Mouse (Mus musculus) ES-Bruce4 (cell line): ENCODE data around the gene Ttc8. TPM values are rescaled to one million over a fixed set of nuclear protein-coding genes. Genes with fewer than 3 reads are reported as not detected.

Experiments
- H3K27ac ChIP-seq: 2 replicates; pipeline ENCODE4 v1.5.1; 2012; ENCODE audit warnings: low read length, inconsistent platforms; ENCODE audit not compliant: insufficient read depth
- H3K27me3 ChIP-seq: 2 replicates; pipeline ENCODE4 v1.6.1; 2012; ENCODE audit warnings: mild to moderate bottlenecking, low read length, inconsistent platforms; ENCODE audit not compliant: control insufficient read depth, poor library complexity, insufficient read depth, severe bottlenecking
- H3K36me3 ChIP-seq: 2 replicates; pipeline ENCODE4 v1.6.1; 2012; ENCODE audit warnings: inconsistent platforms, mild to moderate bottlenecking, low read length, moderate library complexity; ENCODE audit not compliant: control insufficient read depth, poor library complexity, insufficient read depth, severe bottlenecking
- H3K4me1 ChIP-seq: one replicate; pipeline ENCODE4 v1.8.1; 2011; ENCODE audit warnings: low read length; ENCODE audit not compliant: control insufficient read depth, insufficient read depth
- H3K4me3 ChIP-seq: 2 replicates; pipeline ENCODE4 v1.5.1; 2011; ENCODE audit warnings: low read depth, mild to moderate bottlenecking, low read length
- H3K9ac ChIP-seq: 2 replicates; pipeline ENCODE4 v1.6.1; 2012; ENCODE audit warnings: low read depth, mild to moderate bottlenecking, inconsistent platforms; ENCODE audit not compliant: poor library complexity, severe bottlenecking
- H3K9me3 ChIP-seq: replicated peaks from 2 replicates; pipeline ENCODE4 v1.6.1; 2012; ENCODE audit warnings: mild to moderate bottlenecking, low read length, inconsistent platforms; ENCODE audit not compliant: control insufficient read depth, poor library complexity, insufficient read depth, severe bottlenecking
- CTCF ChIP-seq: IDR thresholded peaks from one replicate; pipeline ENCODE4 v1.8.1; 2011; ENCODE audit warnings: low read depth, low read length
- EP300 ChIP-seq: IDR thresholded peaks from 2 replicates; pipeline ENCODE4 v1.6.1; 2011; ENCODE audit warnings: low read depth, low read length; ENCODE audit not compliant: insufficient read depth
- POLR2A ChIP-seq: IDR thresholded peaks from one replicate; pipeline ENCODE4 v1.8.1; 2011; ENCODE audit warnings: low read length; ENCODE audit not compliant: insufficient read depth
- polyA plus RNA-seq: library from polyadenylated mRNA; stranded (reverse); fragments of >200 nt; gene quantifications from 2 replicates; pipeline ENCODE4 v1.2.4, GENCODE M21; 2011; ENCODE audit warnings: low read depth; ENCODE audit not compliant: missing spikeins, insufficient read depth, insufficient read length

Gene Ttc8
- polyA plus RNA-seq, 1 experiment, result 9.0 TPM

- peaks cover 1% of the 10 kb centered on the region; the same call in 1 of the 2 replicates for H3K27me3 ChIP-seq
- H3K27ac ChIP-seq, result no peak overlapping the region
- H3K9ac ChIP-seq, result no peak overlapping the region
- no peaks in the 10 kb centered on the region for H3K4me1 ChIP-seq
- H3K36me3 ChIP-seq, result no peaks in the 10 kb centered on the region
- H3K4me3 ChIP-seq, result no peak overlapping the region
- H3K9me3 ChIP-seq, result no peaks in the 10 kb centered on the region
- TF ChIP-seq EP300 (no peak), POLR2A (no peak), CTCF (no peak)
These were observed 88.4 kb downstream of the Ttc8 start for GRCm38 (mm10) chr12:99008786-99009185.

DNA sequence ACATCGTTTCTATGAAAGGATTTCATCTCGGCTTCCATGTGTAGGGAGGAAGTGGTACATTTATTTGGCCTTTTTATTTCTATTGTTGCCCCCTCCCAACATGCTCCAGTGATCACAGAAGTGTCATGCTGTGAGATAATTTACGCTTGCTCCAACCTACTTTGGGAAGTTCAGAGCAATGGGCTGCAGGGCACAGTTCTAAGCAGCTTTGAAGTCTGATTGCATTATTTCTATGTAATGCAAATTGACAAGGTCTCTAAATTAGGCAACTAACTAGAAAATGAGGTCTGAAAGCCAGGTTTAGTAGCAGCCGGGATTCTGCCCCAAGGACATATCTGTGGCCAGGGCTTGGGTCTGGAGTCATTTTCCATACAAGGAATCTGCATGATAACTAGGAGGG, 89.1 kb downstream of the Ttc8 start:
- Histone ChIP-seq H3K9ac (no peak overlapping the region), H3K27me3 (peaks cover 1% of the 10 kb centered on the region; the same call in 1 of the 2 replicates), H3K27ac (no peak overlapping the region), H3K4me3 (no peak overlapping the region), H3K36me3 (no peaks in the 10 kb centered on the region), H3K9me3 (no peaks in the 10 kb centered on the region), H3K4me1 (no peaks in the 10 kb centered on the region)
- no peak for TF ChIP-seq EP300
- no peak for TF ChIP-seq POLR2A
- TF ChIP-seq CTCF, result no peak

- Histone ChIP-seq H3K4me1 (no peaks in the 10 kb centered on the region), H3K27me3 (peaks cover 1% of the 10 kb centered on the region; the same call in 1 of the 2 replicates), H3K9me3 (no peaks in the 10 kb centered on the region), H3K4me3 (no peak overlapping the region), H3K27ac (no peak overlapping the region), H3K9ac (no peak overlapping the region), H3K36me3 (no peaks in the 10 kb centered on the region)
- no peak for TF ChIP-seq CTCF
- no peak for TF ChIP-seq POLR2A
- TF ChIP-seq EP300, result no peak
These were observed 89.7 kb downstream of the Ttc8 start for GRCm38 (mm10) chr12:99010044-99010443.

DNA sequence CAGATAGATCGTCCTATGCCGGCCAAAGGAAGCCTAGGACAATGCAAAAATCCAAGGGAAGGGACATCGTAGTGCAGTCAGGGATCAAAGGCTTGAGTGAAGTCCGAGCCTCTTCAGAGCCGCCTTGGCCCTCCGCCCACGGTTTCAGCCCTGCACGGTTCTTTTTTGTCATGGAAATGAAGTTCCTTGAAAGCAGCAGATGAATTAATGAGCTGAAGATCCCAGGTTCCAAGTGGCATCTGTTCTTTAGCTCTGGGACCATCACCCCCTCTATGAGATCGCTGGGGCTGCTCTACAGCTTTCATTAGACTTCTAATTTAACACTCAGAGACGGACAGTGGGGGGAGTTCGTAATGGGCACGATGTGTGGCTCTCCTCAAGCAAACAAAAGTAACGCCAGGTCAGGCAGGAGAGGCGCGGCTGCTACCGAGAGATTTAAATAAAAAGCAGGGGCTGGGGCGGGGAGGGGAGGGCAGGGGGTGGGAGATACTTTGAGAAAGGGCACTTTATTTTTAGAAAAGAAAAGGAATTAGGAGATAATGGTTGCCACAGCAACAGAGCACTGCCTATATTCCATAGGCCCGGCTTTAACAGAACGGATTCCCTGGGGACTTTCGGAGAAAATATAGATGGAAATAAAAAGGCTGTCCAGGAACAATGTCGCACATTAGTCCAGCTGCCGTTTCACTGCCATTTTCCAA, 90.9 kb downstream of the Ttc8 start:
- no peak for TF ChIP-seq POLR2A
- peak; percentile 30; the same call in 1 of the 2 replicates for TF ChIP-seq EP300
- no peak for TF ChIP-seq CTCF
- H3K4me3 ChIP-seq, result no peak overlapping the region; the same call in 1 of the 2 replicates

GRCm38 (mm10) chr12:99015870-99016269, 95.5 kb downstream of the Ttc8 start:
- Histone ChIP-seq H3K9ac (no peak overlapping the region), H3K4me3 (no peak overlapping the region), H3K9me3 (no peaks in the 10 kb centered on the region), H3K27me3 (no peaks in the 10 kb centered on the region; the same call in 1 of the 2 replicates), H3K36me3 (no peaks in the 10 kb centered on the region), H3K4me1 (no peaks in the 10 kb centered on the region), H3K27ac (no peak overlapping the region)
- TF ChIP-seq POLR2A (no peak), CTCF (no peak), EP300 (no peak)

More for the DNA sequence above, 90.9 kb downstream of the Ttc8 start:
- no peaks in the 10 kb centered on the region for H3K9me3 ChIP-seq
- H3K27me3 ChIP-seq, result peaks cover 1% of the 10 kb centered on the region; the same call in 1 of the 2 replicates
- H3K36me3 ChIP-seq, result no peaks in the 10 kb centered on the region
- H3K27ac ChIP-seq, result no peak overlapping the region
- no peak overlapping the region for H3K9ac ChIP-seq
- H3K4me1 ChIP-seq, result no peaks in the 10 kb centered on the region

GRCm38 (mm10) chr12:99024430-99024960, 104.1 kb downstream of the Ttc8 start:
- H3K9me3 ChIP-seq, result no peaks in the 10 kb centered on the region
- H3K9ac ChIP-seq, result no peak overlapping the region
- H3K27me3 ChIP-seq, result no peaks in the 10 kb centered on the region
- H3K4me3 ChIP-seq, result no peak overlapping the region
- H3K4me1 ChIP-seq, result no peaks in the 10 kb centered on the region
- no peaks in the 10 kb centered on the region for H3K36me3 ChIP-seq
- H3K27ac ChIP-seq, result no peak overlapping the region
- TF ChIP-seq POLR2A (no peak), CTCF (no peak), EP300 (no peak)
